8 mouse cellular contexts compared by ENCODE assay signal in genomic region chr2:170209121-170209520, GRCm38 (mm10).
A peak's percentile ranks its signal among the peaks of the same experiment; 100 is the strongest.
DNase-seq lines count a peak whose midpoint lies in the region; ATAC-seq and TF ChIP-seq lines count a peak whose summit lies in the region.

No protein-coding gene starts in this region.

- DNase-seq in liver, adult 2 months (ENCODE audit: extremely low read depth, low read depth, low spot score), result peak; percentile 87
- DNase-seq in heart, postnatal 0 days (ENCODE audit: low spot score), result peak; percentile 95
- peak; percentile 92 for DNase-seq in urinary bladder, postnatal 14 days (ENCODE audit: low spot score)
- no peak for DNase-seq in layer of hippocampus, adult 9-11 months
- DNase-seq in thymus, postnatal 0 days (ENCODE audit: low spot score), result no peak
- DNase-seq in right cerebral cortex, postnatal 25 days, result no peak

- H3K79me2 ChIP-seq in liver, adult 2 months (ENCODE audit: control insufficient read depth, insufficient read depth, low read length), result no peaks in the 10 kb centered on the region

- TF ChIP-seq POLR2A in liver, adult 2 months (IDR thresholded peaks at IDR 0.05; ENCODE audit: extremely low read depth, insufficient read depth, low read length), result no peak

- WGBS in liver, adult 2 months, result 6% methylated on average over 12 of the region's 12 CpGs
- 73% methylated on average over 12 of the region's 12 CpGs for WGBS in liver, embryonic 12.5 days (ENCODE audit: insufficient replicate concordance)
- 12% methylated on average over 12 of the region's 12 CpGs for WGBS in heart, postnatal 0 days
- 50% methylated on average over 12 of the region's 12 CpGs for WGBS in limb, embryonic 15.5 days

- peak overlapping the region; percentile 11 for H3K27ac ChIP-seq in liver, adult 2 months (replicated peaks; ENCODE audit: insufficient read depth, low read depth, low read length)
- H3K27ac ChIP-seq in liver, embryonic 12.5 days, result no peak overlapping the region
- peak overlapping the region; percentile 83 for H3K27ac ChIP-seq in heart, postnatal 0 days (ENCODE audit: low read depth)
- no peak overlapping the region for H3K27ac ChIP-seq in limb, embryonic 15.5 days

- no peaks in the 10 kb centered on the region for H3K27me3 ChIP-seq in liver, adult 2 months (ENCODE audit: control insufficient read depth, insufficient read depth, low read length)
- H3K27me3 ChIP-seq in liver, embryonic 12.5 days (replicated peaks), result no peaks in the 10 kb centered on the region
- no peaks in the 10 kb centered on the region for H3K27me3 ChIP-seq in heart, postnatal 0 days (ENCODE audit: control insufficient read depth, insufficient read depth, low read length)
- H3K27me3 ChIP-seq in limb, embryonic 15.5 days, result no peaks in the 10 kb centered on the region

- H3K9me3 ChIP-seq in liver, embryonic 12.5 days (replicated peaks), result no peaks in the 10 kb centered on the region
- no peaks in the 10 kb centered on the region for H3K9me3 ChIP-seq in heart, postnatal 0 days (replicated peaks; ENCODE audit: control insufficient read depth, low read length)
- no peaks in the 10 kb centered on the region for H3K9me3 ChIP-seq in limb, embryonic 15.5 days

- ATAC-seq in liver, embryonic 12.5 days, result no peak
- peak; percentile 94 for ATAC-seq in heart, postnatal 0 days (ENCODE audit: insufficient read depth, low read depth)
- 0 out of 2 replicates have a peak, but pooled peaks have one; percentile 37 for ATAC-seq in limb, embryonic 15.5 days (ENCODE audit: insufficient number of reproducible peaks, low FRiP score, low TSS enrichment, low read depth)

- TF ChIP-seq EP300 in heart, postnatal 0 days (IDR thresholded peaks at IDR 0.05; ENCODE audit: low read depth), result peak; percentile 92; the same call in 1 of the 2 replicates

- H3K36me3 ChIP-seq in liver, adult 2 months (ENCODE audit: control insufficient read depth, insufficient read depth, low read length), result no peaks in the 10 kb centered on the region
- H3K36me3 ChIP-seq in liver, embryonic 12.5 days, result no peaks in the 10 kb centered on the region
- H3K36me3 ChIP-seq in heart, postnatal 0 days (replicated peaks; ENCODE audit: control insufficient read depth, insufficient read depth, low read length), result no peaks in the 10 kb centered on the region
- no peaks in the 10 kb centered on the region for H3K36me3 ChIP-seq in limb, embryonic 15.5 days

- no peak overlapping the region for H3K9ac ChIP-seq in liver, adult 2 months (ENCODE audit: low read depth, low read length)
- no peak overlapping the region for H3K9ac ChIP-seq in liver, embryonic 12.5 days
- H3K9ac ChIP-seq in heart, postnatal 0 days (replicated peaks; ENCODE audit: low read depth, low read length), result no peak overlapping the region
- H3K9ac ChIP-seq in limb, embryonic 15.5 days, result no peak overlapping the region

- no peak overlapping the region for H3K4me2 ChIP-seq in liver, embryonic 12.5 days
- H3K4me2 ChIP-seq in heart, postnatal 0 days (ENCODE audit: low read depth, low read length), result peak overlapping the region; percentile 4; the same call in 1 of the 2 replicates
- no peak overlapping the region for H3K4me2 ChIP-seq in limb, embryonic 15.5 days

- H3K4me3 ChIP-seq in liver, adult 2 months (ENCODE audit: insufficient read depth, low read depth, low read length), result no peak overlapping the region
- no peak overlapping the region for H3K4me3 ChIP-seq in liver, embryonic 12.5 days
- no peak overlapping the region for H3K4me3 ChIP-seq in heart, postnatal 0 days (ENCODE audit: low read depth, low read length)
- no peak overlapping the region for H3K4me3 ChIP-seq in limb, embryonic 15.5 days

- H3K4me1 ChIP-seq in liver, adult 2 months (ENCODE audit: control insufficient read depth, insufficient read depth, low read length), result peaks cover 3% of the 10 kb centered on the region; the same call in 1 of the 2 replicates
- peaks cover 29% of the 10 kb centered on the region for H3K4me1 ChIP-seq in liver, embryonic 12.5 days
- peaks cover 16% of the 10 kb centered on the region for H3K4me1 ChIP-seq in heart, postnatal 0 days (ENCODE audit: control insufficient read depth, insufficient read depth)
- H3K4me1 ChIP-seq in limb, embryonic 15.5 days, result peaks cover 21% of the 10 kb centered on the region

- TF ChIP-seq CTCF in liver, adult 2 months (IDR thresholded peaks at IDR 0.05; ENCODE audit: low read depth, low read length), result no peak
- no peak for TF ChIP-seq CTCF in heart, postnatal 0 days (IDR thresholded peaks at IDR 0.05; ENCODE audit: low read depth)

Comparison
In these comparisons a context has a peak if more than half of its experiments do, and no peak if none do; other contexts are left out.
1. H3K27ac ChIP-seq: peak in liver, adult 2 months (single experiment) and heart, postnatal 0 days (single experiment); none in liver, embryonic 12.5 days (single experiment) and limb, embryonic 15.5 days (single experiment).
2. DNase-seq: peak in liver, adult 2 months (single experiment), heart, postnatal 0 days (single experiment) and urinary bladder, postnatal 14 days (single experiment); none in layer of hippocampus, adult 9-11 months (single experiment), thymus, postnatal 0 days (single experiment) and right cerebral cortex, postnatal 25 days (single experiment).